ENCODE assay signal across 11 mouse cellular contexts in the genomic region with DNA sequence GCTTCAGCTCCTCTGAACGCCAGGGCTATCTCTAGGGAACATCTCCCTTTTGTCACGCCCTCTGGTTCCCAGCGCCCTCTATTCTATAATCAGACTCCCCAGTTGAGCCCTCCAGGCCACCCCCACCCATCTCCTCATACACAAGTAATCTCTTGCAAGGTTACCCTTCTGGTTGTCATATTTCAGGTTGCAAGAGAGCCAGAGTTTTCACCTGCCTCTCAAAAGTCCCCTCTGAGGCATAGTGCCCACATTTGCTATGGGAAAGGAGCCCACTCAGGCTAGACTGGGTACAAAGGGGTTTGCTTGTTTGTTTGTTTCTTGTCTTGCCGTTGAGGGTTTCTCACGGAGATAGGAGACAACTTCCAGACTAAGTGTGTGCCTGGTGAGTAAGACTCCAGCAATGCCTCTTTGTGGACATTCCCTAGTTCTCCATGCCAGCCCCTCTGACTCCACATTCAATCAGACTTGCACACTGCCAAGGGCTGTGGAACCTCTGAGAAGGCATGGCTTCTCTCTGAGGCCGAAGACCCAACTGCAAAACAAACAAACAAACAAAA. TPM values are rescaled to one million over a fixed set of nuclear protein-coding genes. Genes with fewer than 3 reads are reported as not detected.
DNase-seq lines count a peak whose midpoint lies in the region; ATAC-seq and TF ChIP-seq lines count a peak whose summit lies in the region.
"Had no signal": no experiment of that assay in that cellular context is flagged by ENCODE, and none has a peak within 500 bp of the region (broad histone marks: within the 10 kb centered on the region; RNA-seq: fewer than 3 reads in every experiment).

No protein-coding gene starts in this region.

- H3K9me3 ChIP-seq in heart, embryonic 14.5 days (ENCODE audit: control insufficient read depth, low read length): no peaks in the 10 kb centered on the region
- no peaks in the 10 kb centered on the region for H3K9me3 ChIP-seq in lung, embryonic 14.5 days (ENCODE audit: low read depth, low read length)
- H3K9me3 ChIP-seq in embryonic facial prominence, embryonic 13.5 days: no peaks in the 10 kb centered on the region
- H3K9me3 ChIP-seq in liver, postnatal 0 days (ENCODE audit: low read length): no peaks in the 10 kb centered on the region
- H3K9me3 ChIP-seq: hindbrain, embryonic 13.5 days had no signal

- H3K9ac ChIP-seq in heart, embryonic 14.5 days (ENCODE audit: low read length): 0 out of 2 replicates have a peak overlapping the region, but pooled peaks have one; percentile 81
- H3K9ac ChIP-seq in lung, embryonic 14.5 days: no peak overlapping the region
- H3K9ac ChIP-seq in embryonic facial prominence, embryonic 13.5 days: no peak overlapping the region
- H3K9ac ChIP-seq in liver, postnatal 0 days (replicated peaks): no peak overlapping the region

- WGBS in heart, embryonic 14.5 days: 54% methylated on average over 6 of the region's 6 CpGs
- WGBS in lung, embryonic 14.5 days: 43% methylated on average over 6 of the region's 6 CpGs
- 49% methylated on average over 6 of the region's 6 CpGs for WGBS in embryonic facial prominence, embryonic 13.5 days
- WGBS in liver, postnatal 0 days (ENCODE audit: insufficient replicate concordance): 54% methylated on average over 6 of the region's 6 CpGs

- no peak for TF ChIP-seq EP300 in liver, postnatal 0 days (IDR thresholded peaks at IDR 0.05; ENCODE audit: low read depth)

- ATAC-seq in heart, embryonic 14.5 days (ENCODE audit: insufficient number of reproducible peaks, insufficient read depth, low FRiP score, low read depth): no peak
- no peak for ATAC-seq in lung, embryonic 14.5 days (ENCODE audit: insufficient read depth)
- ATAC-seq in embryonic facial prominence, embryonic 13.5 days (ENCODE audit: insufficient number of reproducible peaks, insufficient read depth, low FRiP score, low TSS enrichment, low read depth): no peak
- ATAC-seq in liver, postnatal 0 days: no peak

- 0 out of 4 replicates have a peak overlapping the region, but pooled peaks of 1 of the 2 experiments have one; percentile 87 for H3K4me3 ChIP-seq in heart, embryonic 14.5 days (ENCODE audit: control insufficient read depth in 1 of 2, insufficient read depth in 1 of 2, low read depth in 1 of 2, low read length in 2 of 2)
- no peak overlapping the region for H3K4me3 ChIP-seq in lung, embryonic 14.5 days (ENCODE audit: low read depth, low read length)
- H3K4me3 ChIP-seq in embryonic facial prominence, embryonic 13.5 days: no peak overlapping the region
- H3K4me3 ChIP-seq in liver, postnatal 0 days (ENCODE audit: low read depth, low read length): no peak overlapping the region

- H3K36me3 ChIP-seq in heart, embryonic 14.5 days (ENCODE audit: control insufficient read depth, insufficient read depth, low read length): no peaks in the 10 kb centered on the region
- no peaks in the 10 kb centered on the region for H3K36me3 ChIP-seq in lung, embryonic 14.5 days (ENCODE audit: insufficient read depth)
- no peaks in the 10 kb centered on the region for H3K36me3 ChIP-seq in embryonic facial prominence, embryonic 13.5 days
- H3K36me3 ChIP-seq in liver, postnatal 0 days (replicated peaks; ENCODE audit: insufficient read depth, low read length): no peaks in the 10 kb centered on the region
- H3K36me3 ChIP-seq: hindbrain, embryonic 13.5 days had no signal

- H3K27me3 ChIP-seq in heart, embryonic 14.5 days (ENCODE audit: control insufficient read depth, insufficient read depth, low read length): peaks cover 45% of the 10 kb centered on the region
- H3K27me3 ChIP-seq in lung, embryonic 14.5 days (ENCODE audit: insufficient read depth, low read length): peaks cover 23% of the 10 kb centered on the region
- H3K27me3 ChIP-seq in embryonic facial prominence, embryonic 13.5 days: peaks cover 36% of the 10 kb centered on the region
- 0 out of 2 replicates have a peak, but pooled peaks cover 14% of the 10 kb centered on the region for H3K27me3 ChIP-seq in liver, postnatal 0 days (ENCODE audit: insufficient read depth, low read length)

- H3K27ac ChIP-seq in heart, embryonic 14.5 days (replicated peaks in 1 of 2; ENCODE audit: control insufficient read depth in 1 of 2, insufficient read depth in 1 of 2, low read depth in 2 of 2, low read length in 2 of 2): no peak overlapping the region
- no peak overlapping the region for H3K27ac ChIP-seq in lung, embryonic 14.5 days (ENCODE audit: low read depth)
- peak overlapping the region; percentile 78; the same call in 1 of the 2 replicates for H3K27ac ChIP-seq in embryonic facial prominence, embryonic 13.5 days
- no peak overlapping the region for H3K27ac ChIP-seq in liver, postnatal 0 days (ENCODE audit: low read depth)
- H3K27ac ChIP-seq: hindbrain, embryonic 13.5 days; macrophage had no signal

- H3K4me2 ChIP-seq in heart, embryonic 14.5 days (ENCODE audit: low read length): no peak overlapping the region
- H3K4me2 ChIP-seq in lung, embryonic 14.5 days: peak overlapping the region; percentile 93
- H3K4me2 ChIP-seq in embryonic facial prominence, embryonic 13.5 days: peak overlapping the region; percentile 92; the same call in 1 of the 2 replicates
- H3K4me2 ChIP-seq in liver, postnatal 0 days (ENCODE audit: low read depth, low read length): peak overlapping the region; percentile 90; the same call in 1 of the 2 replicates

- DNase-seq in heart, adult 9 months (ENCODE audit: low spot score in 2 of 2): no peak
- DNase-seq in lung, embryonic 14.5 days: no peak
- no peak for DNase-seq in lung, postnatal 14 days
- DNase-seq in liver, postnatal 0 days: no peak
- no peak for DNase-seq in adrenal gland, adult 8-10 months
- no peak for DNase-seq in MN1 (ENCODE audit: low spot score)

- peaks cover 3 to 6% of the 10 kb centered on the region in 2 experiments; a peak in 2 of 4 replicates for H3K4me1 ChIP-seq in heart, embryonic 14.5 days (ENCODE audit: control insufficient read depth in 2 of 2, insufficient read depth in 2 of 2, low read length in 2 of 2)
- H3K4me1 ChIP-seq in lung, embryonic 14.5 days (ENCODE audit: insufficient read depth): 0 out of 2 replicates have a peak, but pooled peaks cover 3% of the 10 kb centered on the region
- peaks cover 23% of the 10 kb centered on the region for H3K4me1 ChIP-seq in embryonic facial prominence, embryonic 13.5 days
- H3K4me1 ChIP-seq in liver, postnatal 0 days (ENCODE audit: insufficient read depth): peaks cover 6% of the 10 kb centered on the region; the same call in 1 of the 2 replicates

- no peak for TF ChIP-seq CTCF in lung, embryonic 14.5 days (IDR thresholded peaks at IDR 0.05; ENCODE audit: low read depth)
- no peak for TF ChIP-seq CTCF in liver, postnatal 0 days (IDR thresholded peaks at IDR 0.05; ENCODE audit: low read depth)

RNA-seq across cellular contexts. Expression of a gene that starts 16.6 kb away (rescaled TPM):
- 1.7 and 1.9 TPM in 2 replicates for polyA plus RNA-seq in heart, embryonic 14.5 days (2014; fragmentation: Nextera tagmentation; extraction: Ambion mirVana)
- 2.2 and 2.3 TPM in 2 replicates for polyA plus RNA-seq in lung, embryonic 14.5 days (2014; fragmentation: Nextera tagmentation; extraction: Ambion mirVana)
- 6.9 and 7.2 TPM in 2 replicates for polyA plus RNA-seq in embryonic facial prominence, embryonic 13.5 days (2015; fragmentation: Nextera tagmentation; extraction: Ambion mirVana)
- 0.14 and 0.17 TPM in 2 replicates for polyA plus RNA-seq in liver, postnatal 0 days (2015; fragmentation: Nextera tagmentation; extraction: Ambion mirVana)
- total RNA-seq in adrenal gland, adult 8-10 months (2022): 10 to 100 TPM; 11.4 to 19.1 (median 14.7) TPM
- polyA plus RNA-seq: erythroblast, embryonic 14.5 days; macrophage had no signal

RNA-seq across cellular contexts. Expression of a gene that starts 22.9 kb away (rescaled TPM):
- polyA plus RNA-seq in heart, embryonic 14.5 days (2014; fragmentation: Nextera tagmentation; extraction: Ambion mirVana): 0.15 TPM in 1 of 2 replicates, not detected in the other
- 1.6 TPM in 2 replicates for polyA plus RNA-seq in lung, embryonic 14.5 days (2014; fragmentation: Nextera tagmentation; extraction: Ambion mirVana)
- 0.60 and 1.1 TPM in 2 replicates for polyA plus RNA-seq in embryonic facial prominence, embryonic 13.5 days (2015; fragmentation: Nextera tagmentation; extraction: Ambion mirVana)
- polyA plus RNA-seq in liver, postnatal 0 days (2015; fragmentation: Nextera tagmentation; extraction: Ambion mirVana): 12.6 and 14.8 TPM in 2 replicates
- total RNA-seq in adrenal gland, adult 8-10 months (2022): 10 to 100 TPM in 2 of 4 experiments, 1 to 10 TPM in 1, under 1 TPM in 1; 0.22 to 19.3 (median 7.5) TPM
- polyA plus RNA-seq: erythroblast, embryonic 14.5 days; macrophage had no signal
